Mouse (Mus musculus) midbrain, embryonic 14.5 days (tissue): ENCODE results near the gene Krt72. TPM values are rescaled to one million over a fixed set of nuclear protein-coding genes. Genes with fewer than 3 reads are reported as not detected.
A peak's percentile ranks its signal among the peaks of the same experiment; 100 is the strongest.

Source experiments
- ATAC-seq: fragments of 200-750 bp; cut with Nextera tagmentation; 2 replicates; pipeline ENCODE4 v1.8.0; 2017; ENCODE audit warnings: moderate number of reproducible peaks, moderate library complexity; ENCODE audit not compliant: low FRiP score, low TSS enrichment
- DNase-seq: peaks from one replicate; pipeline ENCODE4 v3.0.0-alpha.2; 2015
- H3K27ac ChIP-seq: fragments of 300-500 bp; sonication (generic); replicated peaks from 2 replicates; pipeline ENCODE4 v1.5.1; 2014; ENCODE audit warnings: mild to moderate bottlenecking, low read depth, low read length, moderate library complexity
- H3K27me3 ChIP-seq: fragments of 300-500 bp; sonication (generic); 2 replicates; pipeline ENCODE4 v1.6.1; 2014; ENCODE audit warnings: low read length, control low read depth, mixed read lengths; ENCODE audit not compliant: control insufficient read depth, insufficient read depth
- H3K36me3 ChIP-seq: fragments of 300-500 bp; sonication (generic); 2 replicates; pipeline ENCODE4 v1.6.1; 2014; ENCODE audit warnings: low read length, control low read depth; ENCODE audit not compliant: control insufficient read depth, insufficient read depth
- H3K4me1 ChIP-seq: fragments of 300-500 bp; sonication (generic); 2 replicates; pipeline ENCODE4 v1.6.1; 2014; ENCODE audit warnings: mild to moderate bottlenecking, antibody characterized with exemption, low read length, control low read depth; ENCODE audit not compliant: control insufficient read depth, insufficient read depth
- H3K4me2 ChIP-seq: fragments of 300-500 bp; sonication (generic); 2 replicates; pipeline ENCODE4 v1.6.1; 2014; ENCODE audit warnings: mild to moderate bottlenecking, low read length, moderate library complexity
- H3K4me3 ChIP-seq: fragments of 300-500 bp; sonication (generic); replicated peaks from 2 replicates; pipeline ENCODE4 v1.5.1; 2014; ENCODE audit warnings: low read depth, low read length
- H3K9ac ChIP-seq: fragments of 300-500 bp; sonication (generic); replicated peaks from 2 replicates; pipeline ENCODE4 v1.6.1; 2014; ENCODE audit warnings: mild to moderate bottlenecking, low read length, moderate library complexity
- H3K9me3 ChIP-seq: fragments of 300-500 bp; sonication (generic); 2 replicates; pipeline ENCODE4 v1.6.1; 2016; ENCODE audit warnings: low read length, control low read depth, mixed read lengths; ENCODE audit not compliant: control insufficient read depth
- WGBS: fragments of 180-500 bp; shearing (Covaris S2); extraction: QIAGEN DNeasy Blood & Tissue Kit; methylation state at CpG from one replicate; pipeline ENCODE4 v1.1.7; 2014; 5-methylcytosine and 5-hydroxymethylcytosine counted together
- polyA plus RNA-seq: library from polyadenylated mRNA; unstranded; fragments of >200 nt; fragmentation: Nextera tagmentation; extraction: Ambion mirVana; gene quantifications from 2 replicates; pipeline ENCODE4 v1.2.1, GENCODE M21; 2014

Gene Krt72
- polyA plus RNA-seq, 1 experiment from 2014 or later: not detected

GRCm38 (mm10) chr15:101790867-101791266 lies 4.6 kb upstream of the Krt72 start:
- ATAC-seq (no peak), DNase-seq (peak; percentile 45)
- Histone ChIP-seq H3K4me3 (no peak overlapping the region), H3K9ac (no peak overlapping the region), H3K27me3 (no peaks in the 10 kb centered on the region), H3K4me2 (no peak overlapping the region), H3K36me3 (no peaks in the 10 kb centered on the region), H3K9me3 (no peaks in the 10 kb centered on the region), H3K27ac (no peak overlapping the region), H3K4me1 (no peaks in the 10 kb centered on the region)
- WGBS: 12% methylated on average over 3 of the region's 3 CpGs

GRCm38 (mm10) chr15:101773420-101773819 lies 12.8 kb downstream of the Krt72 start:
- H3K9me3 ChIP-seq: no peaks in the 10 kb centered on the region
- H3K36me3 ChIP-seq: no peaks in the 10 kb centered on the region
- no peak overlapping the region for H3K4me3 ChIP-seq
- no peaks in the 10 kb centered on the region for H3K27me3 ChIP-seq
- WGBS: 86% methylated on average over 10 of the region's 10 CpGs
- H3K9ac ChIP-seq: no peak overlapping the region
- H3K4me1 ChIP-seq: no peaks in the 10 kb centered on the region
- no peak overlapping the region for H3K27ac ChIP-seq
- H3K4me2 ChIP-seq: no peak overlapping the region
- no peak for DNase-seq
- no peak for ATAC-seq

GRCm38 (mm10) chr15:101772711-101773081 lies 13.6 kb downstream of the Krt72 start:
- 5% methylated on average over 5 of the region's 5 CpGs for WGBS
- ATAC-seq: no peak

GRCm38 (mm10) chr15:101772080-101772710 lies 14.1 kb downstream of the Krt72 start:
- Histone ChIP-seq H3K27ac (no peak overlapping the region), H3K9me3 (no peaks in the 10 kb centered on the region), H3K9ac (no peak overlapping the region), H3K27me3 (no peaks in the 10 kb centered on the region), H3K36me3 (no peaks in the 10 kb centered on the region), H3K4me2 (no peak overlapping the region), H3K4me3 (no peak overlapping the region), H3K4me1 (no peaks in the 10 kb centered on the region)
- no peak for ATAC-seq
- DNase-seq: peak; percentile 38
- 71% methylated on average over 5 of the region's 5 CpGs for WGBS

More at GRCm38 (mm10) chr15:101772711-101773081, 13.6 kb downstream of the Krt72 start:
- Histone ChIP-seq H3K27ac (no peak overlapping the region), H3K27me3 (no peaks in the 10 kb centered on the region), H3K4me2 (no peak overlapping the region), H3K9me3 (no peaks in the 10 kb centered on the region), H3K36me3 (no peaks in the 10 kb centered on the region), H3K4me3 (no peak overlapping the region), H3K4me1 (no peaks in the 10 kb centered on the region), H3K9ac (no peak overlapping the region)
- DNase-seq: peak; percentile 94

GRCm38 (mm10) chr15:101770226-101770625 lies 16.0 kb downstream of the Krt72 start:
- WGBS: 49% methylated on average over 8 of the region's 8 CpGs
- ATAC-seq: no peak
- Histone ChIP-seq H3K4me3 (no peak overlapping the region), H3K4me2 (no peak overlapping the region), H3K4me1 (no peaks in the 10 kb centered on the region), H3K9ac (no peak overlapping the region), H3K27ac (no peak overlapping the region), H3K9me3 (no peaks in the 10 kb centered on the region), H3K36me3 (no peaks in the 10 kb centered on the region), H3K27me3 (no peaks in the 10 kb centered on the region)
- DNase-seq: no peak

GRCm38 (mm10) chr15:101742711-101743110 lies 43.5 kb downstream of the Krt72 start, which contains the start of gene Krt71:
Gene Krt71, minus strand, starts transcription at chr15:101743109.
- no peak within 1 kb of the TSS for H3K9ac ChIP-seq
- H3K4me2 ChIP-seq: no peak within 1 kb of the TSS
- H3K27ac ChIP-seq: no peak within 1 kb of the TSS
- no peak within 1 kb of the TSS for H3K4me3 ChIP-seq
- WGBS: 61% methylated on average over 14 of the region's 14 CpGs
- no peak for DNase-seq
- no peaks in the 10 kb centered on the region for H3K36me3 ChIP-seq
- no peak for ATAC-seq
- H3K27me3 ChIP-seq: no peaks in the 10 kb centered on the region
- H3K9me3 ChIP-seq: no peaks in the 10 kb centered on the region
- no peaks in the 10 kb centered on the region for H3K4me1 ChIP-seq

- H3K27ac ChIP-seq: no peak overlapping the region
- H3K4me1 ChIP-seq: no peaks in the 10 kb centered on the region
- H3K4me3 ChIP-seq: no peak overlapping the region
- no peaks in the 10 kb centered on the region for H3K36me3 ChIP-seq
- WGBS: 65% methylated on average over 7 of the region's 7 CpGs
- no peak overlapping the region for H3K4me2 ChIP-seq
- ATAC-seq: no peak
- no peak overlapping the region for H3K9ac ChIP-seq
- DNase-seq: no peak
- no peaks in the 10 kb centered on the region for H3K9me3 ChIP-seq
- no peaks in the 10 kb centered on the region for H3K27me3 ChIP-seq
Measured at GRCm38 (mm10) chr15:101737786-101738185, 48.5 kb downstream of the Krt72 start.

GRCm38 (mm10) chr15:101730653-101731052 lies 55.6 kb downstream of the Krt72 start:
- H3K4me3 ChIP-seq: no peak overlapping the region
- no peak overlapping the region for H3K9ac ChIP-seq
- ATAC-seq: no peak
- H3K9me3 ChIP-seq: no peaks in the 10 kb centered on the region
- DNase-seq: no peak
- no peak overlapping the region for H3K27ac ChIP-seq
- H3K27me3 ChIP-seq: no peaks in the 10 kb centered on the region
- no peak overlapping the region for H3K4me2 ChIP-seq
- H3K4me1 ChIP-seq: no peaks in the 10 kb centered on the region
- H3K36me3 ChIP-seq: no peaks in the 10 kb centered on the region
